Mouse (Mus musculus) midbrain, embryonic 11.5 days (tissue): ENCODE measurements around the gene Slc16a12. TPM values are rescaled to one million over a fixed set of nuclear protein-coding genes. Genes with fewer than 3 reads are reported as not detected.
"Not testable (repeated sequence)": the region's sequence is repeated elsewhere in the genome, so short reads cannot be mapped to it uniquely, and the experiment has no call there.

Source experiments
- ATAC-seq: fragments of 200-750 bp; cut with Nextera tagmentation; 2 replicates; pipeline ENCODE4 v1.8.0; 2017; ENCODE audit warnings: moderate TSS enrichment, moderate library complexity; ENCODE audit not compliant: low FRiP score
- DNase-seq: peaks from one replicate; pipeline ENCODE4 v3.0.0; 2015; ENCODE audit warnings: low spot score; ENCODE audit errors: missing footprints
- H3K27ac ChIP-seq: fragments of 300-500 bp; sonication (generic); 2 replicates; pipeline ENCODE4 v1.5.1; 2014; ENCODE audit warnings: low read depth, low read length
- H3K27me3 ChIP-seq: fragments of 300-500 bp; sonication (generic); 2 replicates; pipeline ENCODE4 v1.6.1; 2014; ENCODE audit warnings: mild to moderate bottlenecking, low read length, moderate library complexity, mixed read lengths; ENCODE audit not compliant: control insufficient read depth, insufficient read depth
- H3K36me3 ChIP-seq: fragments of 300-500 bp; sonication (generic); 2 replicates; pipeline ENCODE4 v1.6.1; 2014; ENCODE audit warnings: mild to moderate bottlenecking, low read length, moderate library complexity, mixed read lengths; ENCODE audit not compliant: control insufficient read depth, insufficient read depth
- H3K4me1 ChIP-seq: fragments of 300-500 bp; sonication (generic); 2 replicates; pipeline ENCODE4 v1.6.1; 2014; ENCODE audit warnings: low read length; ENCODE audit not compliant: control insufficient read depth, insufficient read depth
- H3K4me2 ChIP-seq: fragments of 300-500 bp; sonication (generic); 2 replicates; pipeline ENCODE4 v1.6.1; 2014; ENCODE audit warnings: mild to moderate bottlenecking, moderate library complexity
- H3K4me3 ChIP-seq: fragments of 300-500 bp; sonication (generic); 2 replicates; pipeline ENCODE4 v1.5.1; 2014; ENCODE audit warnings: low read depth, low read length
- H3K9ac ChIP-seq: fragments of 300-500 bp; sonication (generic); 2 replicates; pipeline ENCODE4 v1.6.1; 2014; ENCODE audit warnings: low read length
- H3K9me3 ChIP-seq: fragments of 300-500 bp; sonication (generic); 2 replicates; pipeline ENCODE4 v1.6.1; 2016; ENCODE audit warnings: low read length; ENCODE audit not compliant: control insufficient read depth
- WGBS: fragments of 180-500 bp; shearing (Covaris S2); extraction: QIAGEN DNeasy Blood & Tissue Kit; methylation state at CpG from one replicate; pipeline ENCODE4 v1.1.7; 2014; 5-methylcytosine and 5-hydroxymethylcytosine counted together
- polyA plus RNA-seq: library from polyadenylated mRNA; unstranded; fragments of >200 nt; fragmentation: Nextera tagmentation; extraction: Ambion mirVana; gene quantifications from 2 replicates; pipeline ENCODE4 v1.2.1, GENCODE M21; 2014

Slc16a12 gene
- polyA plus RNA-seq, 1 experiment from 2014 or later: 2.7 TPM

DNA sequence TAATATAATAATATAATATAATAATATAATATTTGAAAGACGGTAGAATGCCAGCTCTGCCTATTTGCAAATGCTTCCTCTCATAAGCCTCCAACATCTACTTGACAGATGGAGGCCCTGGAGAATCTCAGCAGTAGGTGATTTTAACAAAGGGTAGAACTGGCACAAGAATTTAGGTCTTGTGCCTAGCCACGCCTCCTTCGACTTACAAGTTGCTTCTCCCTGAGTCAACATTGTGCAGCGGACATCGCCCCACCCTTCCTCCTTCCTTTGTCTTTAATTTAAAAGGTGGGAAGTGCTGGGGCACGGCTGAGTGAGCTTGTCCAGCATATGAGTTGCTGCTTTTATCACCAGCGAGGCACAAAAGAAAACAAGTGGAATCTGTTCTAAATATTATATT is 73.6 kb downstream of the Slc16a12 start:
- Histone ChIP-seq H3K27me3 (no peaks in the 10 kb centered on the region), H3K36me3 (no peaks in the 10 kb centered on the region), H3K4me1 (no peaks in the 10 kb centered on the region), H3K27ac (no peak overlapping the region), H3K4me2 (no peak overlapping the region), H3K9me3 (no peaks in the 10 kb centered on the region), H3K4me3 (no peak overlapping the region), H3K9ac (no peak overlapping the region)
- no peak for ATAC-seq
- WGBS: 70% methylated on average over 7 of the region's 7 CpGs
- DNase-seq: no peak

- 2% methylated on average over 5 of the region's 5 CpGs for WGBS
- no peaks in the 10 kb centered on the region for H3K27me3 ChIP-seq
- peak; percentile 97 for DNase-seq
- H3K4me1 ChIP-seq: no peaks in the 10 kb centered on the region
- H3K9me3 ChIP-seq: no peaks in the 10 kb centered on the region
- no peaks in the 10 kb centered on the region for H3K36me3 ChIP-seq
- H3K27ac ChIP-seq: no peak overlapping the region
- H3K4me3 ChIP-seq: no peak overlapping the region
- ATAC-seq: no peak
- H3K9ac ChIP-seq: no peak overlapping the region
- no peak overlapping the region for H3K4me2 ChIP-seq
These were observed 81.0 kb downstream of the Slc16a12 start for GRCm38 (mm10) chr19:34666127-34666526.

GRCm38 (mm10) chr19:34662740-34663139 is 84.3 kb downstream of the Slc16a12 start:
- 61% methylated on average over 5 of the region's 5 CpGs for WGBS
- Histone ChIP-seq H3K4me1 (no peaks in the 10 kb centered on the region), H3K27ac (no peak overlapping the region), H3K4me2 (no peak overlapping the region), H3K36me3 (no peaks in the 10 kb centered on the region), H3K4me3 (no peak overlapping the region), H3K9ac (no peak overlapping the region), H3K9me3 (no peaks in the 10 kb centered on the region), H3K27me3 (no peaks in the 10 kb centered on the region)
- ATAC-seq: no peak
- no peak for DNase-seq

DNA sequence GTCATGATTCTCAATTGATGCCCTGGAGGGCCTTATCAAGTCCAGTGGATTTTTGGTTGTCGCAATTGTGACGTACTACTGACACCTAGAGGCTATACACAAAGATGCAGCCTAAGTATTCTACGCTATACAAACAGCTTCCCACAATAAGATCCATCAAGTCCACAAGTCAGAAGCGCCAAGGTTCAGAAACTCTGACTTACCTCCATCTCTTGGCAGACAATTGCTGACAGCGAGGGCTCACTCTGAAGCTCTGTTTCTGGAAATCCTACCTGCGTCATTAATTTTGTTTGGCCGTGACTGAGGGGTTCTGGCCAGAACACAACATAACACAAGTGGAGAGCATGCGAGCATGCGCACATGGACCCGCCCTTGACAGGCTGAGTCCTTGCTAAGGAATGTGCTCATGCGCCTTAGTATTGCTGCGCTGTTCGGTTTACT is 85.0 kb downstream of the Slc16a12 start:
- Histone ChIP-seq H3K27ac (no peak overlapping the region), H3K4me1 (no peaks in the 10 kb centered on the region), H3K9me3 (no peaks in the 10 kb centered on the region), H3K4me3 (peak overlapping the region; percentile 19; the same call in 1 of the 2 replicates), H3K27me3 (no peaks in the 10 kb centered on the region), H3K9ac (no peak overlapping the region), H3K36me3 (no peaks in the 10 kb centered on the region), H3K4me2 (peak overlapping the region; percentile 36)
- WGBS: 17% methylated on average over 13 of the region's 13 CpGs
- ATAC-seq: peak; percentile 91
- DNase-seq: peak; percentile 95

- DNase-seq (no peak), ATAC-seq (peak; percentile 83)
- 19% methylated on average over 2 of the region's 2 CpGs for WGBS
- H3K9ac ChIP-seq: no peak overlapping the region
- no peaks in the 10 kb centered on the region for H3K36me3 ChIP-seq
- H3K4me2 ChIP-seq: no peak overlapping the region
- H3K9me3 ChIP-seq: no peaks in the 10 kb centered on the region
- H3K4me3 ChIP-seq: no peak overlapping the region
- no peak overlapping the region; the same call in 1 of the 2 replicates for H3K27ac ChIP-seq
- H3K27me3 ChIP-seq: no peaks in the 10 kb centered on the region
- no peaks in the 10 kb centered on the region for H3K4me1 ChIP-seq
These were observed 90.4 kb downstream of the Slc16a12 start for GRCm38 (mm10) chr19:34656511-34657298.

DNA sequence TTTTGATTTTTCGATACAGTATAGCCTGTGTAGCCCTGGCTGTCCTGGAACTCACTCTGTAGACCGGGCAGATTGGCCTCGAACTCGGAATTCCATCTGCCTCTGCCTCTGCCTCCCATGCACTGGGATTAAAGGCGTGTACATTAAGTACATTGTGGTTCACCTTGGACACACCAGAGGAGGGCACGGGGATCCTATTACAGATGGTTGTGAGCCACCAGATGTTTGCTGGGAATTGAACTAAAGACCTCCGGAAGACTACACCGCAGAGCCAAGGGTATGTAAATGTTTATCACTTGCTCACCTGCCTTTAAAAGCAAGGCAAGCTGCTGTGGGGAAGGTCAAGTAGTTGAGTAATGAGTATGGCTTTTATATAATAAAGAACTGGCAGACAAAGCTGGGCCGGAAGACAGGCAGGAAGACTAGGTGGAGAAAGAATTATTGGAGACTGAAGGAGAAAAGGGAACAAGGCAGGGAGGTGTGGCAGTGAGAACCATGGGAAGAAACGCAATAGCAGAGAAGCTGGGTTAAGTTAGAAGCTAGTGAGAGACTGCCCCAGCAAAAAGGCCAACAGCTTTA is 91.8 kb downstream of the Slc16a12 start:
- Histone ChIP-seq H3K9me3 (no peaks in the 10 kb centered on the region), H3K27me3 (no peaks in the 10 kb centered on the region), H3K4me2 (no peak overlapping the region), H3K9ac (no peak overlapping the region), H3K4me3 (no peak overlapping the region), H3K4me1 (no peaks in the 10 kb centered on the region), H3K36me3 (no peaks in the 10 kb centered on the region), H3K27ac (no peak overlapping the region)
- 90% methylated on average over 10 of the region's 10 CpGs for WGBS
- no peak for ATAC-seq
- DNase-seq: no peak

- no peak overlapping the region for H3K9ac ChIP-seq
- no peak overlapping the region for H3K4me3 ChIP-seq
- 85% methylated on average over 6 of the region's 6 CpGs for WGBS
- no peaks in the 10 kb centered on the region for H3K27me3 ChIP-seq
- no peaks in the 10 kb centered on the region for H3K36me3 ChIP-seq
- DNase-seq (no peak), ATAC-seq (no peak)
- H3K9me3 ChIP-seq: no peaks in the 10 kb centered on the region
- H3K27ac ChIP-seq: no peak overlapping the region
- H3K4me1 ChIP-seq: no peaks in the 10 kb centered on the region
- no peak overlapping the region for H3K4me2 ChIP-seq
These were observed 96.1 kb downstream of the Slc16a12 start for GRCm38 (mm10) chr19:34650997-34651396.

DNA sequence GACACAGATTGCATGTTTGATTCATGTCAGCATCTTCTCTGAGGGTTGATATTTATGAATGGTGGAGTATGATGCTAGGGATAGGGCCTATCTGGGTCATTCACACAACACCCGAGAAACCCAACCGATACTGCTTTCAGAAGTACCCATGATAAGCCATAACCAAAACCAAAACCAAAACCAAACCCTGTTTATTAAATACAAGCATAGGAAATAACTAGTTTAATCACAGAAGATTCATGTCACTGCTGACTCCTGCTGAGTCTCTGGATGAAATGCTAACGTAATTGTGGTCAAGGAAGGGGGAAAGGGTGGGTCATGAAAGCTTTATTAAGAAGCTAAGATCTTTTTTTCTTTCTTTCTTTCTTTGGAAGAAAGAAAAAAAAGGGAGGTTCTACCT is 96.8 kb downstream of the Slc16a12 start:
- Histone ChIP-seq H3K4me3 (no peak overlapping the region), H3K27ac (no peak overlapping the region), H3K4me1 (no peaks in the 10 kb centered on the region), H3K9me3 (no peaks in the 10 kb centered on the region), H3K9ac (no peak overlapping the region), H3K27me3 (no peaks in the 10 kb centered on the region), H3K4me2 (no peak overlapping the region), H3K36me3 (no peaks in the 10 kb centered on the region)
- WGBS: 90% methylated on average over 3 of the region's 3 CpGs
- no peak for DNase-seq
- ATAC-seq: no peak

DNA sequence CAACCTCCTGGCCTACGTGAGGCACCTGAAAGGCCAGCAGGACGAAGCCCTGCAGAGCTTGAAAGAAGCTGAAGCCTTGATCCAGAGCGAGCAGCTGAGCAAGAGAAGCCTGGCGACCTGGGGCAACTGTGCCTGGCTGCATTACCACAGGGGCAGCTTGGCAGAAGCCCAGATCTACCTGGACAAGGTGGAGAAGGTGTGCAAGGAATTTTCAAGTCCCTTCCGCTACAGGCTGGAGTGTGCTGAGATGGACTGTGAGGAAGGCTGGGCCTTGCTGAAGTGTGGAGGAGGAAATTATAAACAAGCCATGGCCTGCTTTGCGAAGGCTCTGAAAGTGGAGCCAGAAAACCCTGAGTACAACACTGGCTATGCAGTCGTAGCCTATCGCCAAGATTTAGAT is 99.5 kb downstream of the Slc16a12 start:
- 92% methylated on average over 8 of the region's 8 CpGs for WGBS
- not testable (repeated sequence) for DNase-seq, H3K4me1 ChIP-seq, H3K27ac ChIP-seq, H3K36me3 ChIP-seq, ATAC-seq, H3K9me3 ChIP-seq, H3K4me2 ChIP-seq, H3K27me3 ChIP-seq, H3K4me3 ChIP-seq, H3K9ac ChIP-seq
